Mouse (Mus musculus): ENCODE measurements around the gene Bptf. TPM values are rescaled to one million over a fixed set of nuclear protein-coding genes. Genes with fewer than 3 reads are reported as not detected.
"Not testable (repeated sequence)": the region's sequence is repeated elsewhere in the genome, so short reads cannot be mapped to it uniquely, and the experiment has no call there.

Gene Bptf
- polyA plus RNA-seq, 1 experiment from 2014 or later: 30.1 TPM

GRCm38 (mm10) chr11:107001760-107002675 is 129.9 kb downstream of the Bptf start:
- Histone ChIP-seq H3K9me3 (replicated peaks) (no peaks in the 10 kb centered on the region), H3K27ac (replicated peaks) (peak overlapping the region; percentile 77), H3K27me3 (ENCODE audit: low read depth, poor library complexity, severe bottlenecking) (no peaks in the 10 kb centered on the region), H3K36me3 (peaks cover 4% of the 10 kb centered on the region), H3K4me1 (peaks cover 28% of the 10 kb centered on the region), H3K4me3 (no peak overlapping the region)
- WGBS: 59% methylated on average over 8 of the region's 8 CpGs
- peak; percentile 30 for DNase-seq (ENCODE audit: low spot score)

GRCm38 (mm10) chr11:106999949-107000513 is 131.9 kb downstream of the Bptf start:
- Histone ChIP-seq H3K27me3 (ENCODE audit: low read depth, poor library complexity, severe bottlenecking) (no peaks in the 10 kb centered on the region), H3K36me3 (peaks cover 24% of the 10 kb centered on the region), H3K4me1 (peaks cover 34% of the 10 kb centered on the region), H3K4me3 (peak overlapping the region; percentile 100), H3K9me3 (replicated peaks) (no peaks in the 10 kb centered on the region), H3K27ac (replicated peaks) (peak overlapping the region; percentile 99)
- no peak for DNase-seq (ENCODE audit: low spot score)
- 82% methylated on average over 9 of the region's 9 CpGs for WGBS

GRCm38 (mm10) chr11:106999151-106999948 is 132.6 kb downstream of the Bptf start, which contains the start of gene Kpna2:
Gene Kpna2 (minus strand): TSS chr11:106999541.
- H3K4me1 ChIP-seq: peaks cover 40% of the 10 kb centered on the region
- WGBS: under 1% methylated on average over 62 of the region's 62 CpGs

GRCm38 (mm10) chr11:106998651-106999150 is 133.2 kb downstream of the Bptf start:
- no peaks in the 10 kb centered on the region for H3K27me3 ChIP-seq (ENCODE audit: low read depth, poor library complexity, severe bottlenecking)
- under 1% methylated on average over 26 of the region's 26 CpGs for WGBS
- H3K4me1 ChIP-seq: peaks cover 42% of the 10 kb centered on the region
- peak overlapping the region; percentile 100 for H3K4me3 ChIP-seq
- DNase-seq (ENCODE audit: low spot score): peak; percentile 59
- no peaks in the 10 kb centered on the region for H3K9me3 ChIP-seq (replicated peaks)
- H3K27ac ChIP-seq (replicated peaks): peak overlapping the region; percentile 99
- H3K36me3 ChIP-seq: peaks cover 37% of the 10 kb centered on the region

More at GRCm38 (mm10) chr11:106999151-106999948, 132.6 kb downstream of the Bptf start, which contains the start of gene Kpna2:
- peak within 1 kb of the TSS; percentile 99 for H3K27ac ChIP-seq (replicated peaks)
- no peaks in the 10 kb centered on the region for H3K27me3 ChIP-seq (ENCODE audit: low read depth, poor library complexity, severe bottlenecking)
- H3K36me3 ChIP-seq: peaks cover 31% of the 10 kb centered on the region
- H3K9me3 ChIP-seq (replicated peaks): no peaks in the 10 kb centered on the region
- H3K4me3 ChIP-seq: peak within 1 kb of the TSS; percentile 100
- DNase-seq (ENCODE audit: low spot score): peak; percentile 93

GRCm38 (mm10) chr11:106997976-106998375 is 134.0 kb downstream of the Bptf start:
- Histone ChIP-seq H3K27ac (replicated peaks) (peak overlapping the region; percentile 99), H3K27me3 (ENCODE audit: low read depth, poor library complexity, severe bottlenecking) (no peaks in the 10 kb centered on the region), H3K4me3 (peak overlapping the region; percentile 100), H3K4me1 (peaks cover 42% of the 10 kb centered on the region), H3K36me3 (peaks cover 43% of the 10 kb centered on the region), H3K9me3 (replicated peaks) (no peaks in the 10 kb centered on the region)
- no peak for DNase-seq (ENCODE audit: low spot score)
- WGBS: 18% methylated on average over 5 of the region's 5 CpGs

- Histone ChIP-seq H3K4me3 (peak overlapping the region; percentile 100), H3K36me3 (peaks cover 57% of the 10 kb centered on the region)
- not testable (repeated sequence) for H3K27ac ChIP-seq (replicated peaks)
Measured at GRCm38 (mm10) chr11:106996492-106996891, 135.4 kb downstream of the Bptf start.

GRCm38 (mm10) chr11:106994246-106995085 is 137.5 kb downstream of the Bptf start:
- H3K4me1 ChIP-seq: peaks cover 23% of the 10 kb centered on the region
- H3K36me3 ChIP-seq: peaks cover 77% of the 10 kb centered on the region
- H3K4me3 ChIP-seq: no peak overlapping the region
- no peak overlapping the region for H3K27ac ChIP-seq (replicated peaks)
- no peak for DNase-seq (ENCODE audit: low spot score)
- no peaks in the 10 kb centered on the region for H3K27me3 ChIP-seq (ENCODE audit: low read depth, poor library complexity, severe bottlenecking)
- no peaks in the 10 kb centered on the region for H3K9me3 ChIP-seq (replicated peaks)
- 85% methylated on average over 3 of the region's 3 CpGs for WGBS

More at GRCm38 (mm10) chr11:106996492-106996891, 135.4 kb downstream of the Bptf start:
- peaks cover 32% of the 10 kb centered on the region for H3K4me1 ChIP-seq
- H3K27me3 ChIP-seq (ENCODE audit: low read depth, poor library complexity, severe bottlenecking); DNase-seq (ENCODE audit: low spot score); H3K9me3 ChIP-seq (replicated peaks): not testable (repeated sequence)
- 95% methylated on average over 7 of the region's 7 CpGs for WGBS

GRCm38 (mm10) chr11:106987384-106987783 is 144.5 kb downstream of the Bptf start:
- no peak for DNase-seq (ENCODE audit: low spot score)
- no peak overlapping the region for H3K4me3 ChIP-seq
- no peaks in the 10 kb centered on the region for H3K4me1 ChIP-seq
- WGBS: 91% methylated on average over 2 of the region's 2 CpGs
- no peaks in the 10 kb centered on the region for H3K9me3 ChIP-seq (replicated peaks)
- H3K36me3 ChIP-seq: peaks cover 78% of the 10 kb centered on the region
- H3K27me3 ChIP-seq (ENCODE audit: low read depth, poor library complexity, severe bottlenecking): no peaks in the 10 kb centered on the region
- H3K27ac ChIP-seq (replicated peaks): no peak overlapping the region

GRCm38 (mm10) chr11:106985979-106986604 is 145.8 kb downstream of the Bptf start:
- H3K4me3 ChIP-seq; H3K4me1 ChIP-seq; H3K27me3 ChIP-seq (ENCODE audit: low read depth, poor library complexity, severe bottlenecking); H3K27ac ChIP-seq (replicated peaks); H3K9me3 ChIP-seq (replicated peaks); DNase-seq (ENCODE audit: low spot score): not testable (repeated sequence)
- H3K36me3 ChIP-seq: peaks cover 66% of the 10 kb centered on the region
- 89% methylated on average over 9 of the region's 9 CpGs for WGBS

All from midbrain, embryonic 10.5 days (tissue).